Mouse (Mus musculus) left cerebral cortex, adult 2 months (tissue): Measurements from ENCODE around the gene Tmem209. TPM values are rescaled to one million over a fixed set of nuclear protein-coding genes. Genes with fewer than 3 reads are reported as not detected.

Experiments
- DNase-seq, 2 experiments: peaks; one replicate each; pipeline ENCODE4 v3.0.0; 2021 to 2022; ENCODE audit warnings: low spot score in 2 of 2, mixed read lengths in 1 of 2; ENCODE audit errors: extremely low spot score in 1 of 2
- H3K27ac ChIP-seq: fragments of 200-600 bp; 2 replicates; pipeline ENCODE4 v1.8.1; 2022
- H3K4me3 ChIP-seq: fragments of 200-600 bp; 2 replicates; pipeline ENCODE4 v1.8.1; 2022
- CTCF ChIP-seq: fragments of 200-600 bp; IDR thresholded peaks from 2 replicates; pipeline ENCODE4 v1.8.1; 2022; ENCODE audit warnings: antibody characterized with exemption, mild to moderate bottlenecking, moderate library complexity
- intact Hi-C: fragments of 180-260 bp; cut with DNase I; formaldehyde crosslinking; loops from one replicate; pipeline ENCODE4 v1.15.1; 2025
- total RNA-seq, 2 experiments: library from RNA; stranded (reverse); gene quantifications; 2 replicates each; pipeline ENCODE4 v1.2.3; 2021

The Tmem209 gene
- total RNA-seq, 2 experiments from 2014 or later, result 18.3 to 21.7 TPM

GRCm38 (mm10) chr6:30459056-30459747 is 50.4 kb downstream of the Tmem209 start:
- TF ChIP-seq CTCF, result no peak
- H3K4me3 ChIP-seq, result peak overlapping the region; percentile 44
- H3K27ac ChIP-seq, result peak overlapping the region; percentile 98
- intact Hi-C loops, result no loop called here
- no peak for DNase-seq

- TF ChIP-seq CTCF, result no peak; the same call in 1 of the 2 replicates
- no peak overlapping the region for H3K4me3 ChIP-seq
- intact Hi-C loops, result no loop called here
- H3K27ac ChIP-seq, result peak overlapping the region; percentile 98
- DNase-seq, result no peak
These were observed 51.0 kb downstream of the Tmem209 start for GRCm38 (mm10) chr6:30458626-30459025.

- intact Hi-C loops, result no loop called here
These were observed 52.6 kb downstream of the Tmem209 start for GRCm38 (mm10) chr6:30456991-30457390.

GRCm38 (mm10) chr6:30439576-30439975 is 70.0 kb downstream of the Tmem209 start:
- no peak for TF ChIP-seq CTCF
- Histone ChIP-seq H3K27ac (no peak overlapping the region), H3K4me3 (no peak overlapping the region)
- intact Hi-C loops, result no loop called here
- DNase-seq, result no peak

More at GRCm38 (mm10) chr6:30456991-30457390, 52.6 kb downstream of the Tmem209 start:
- DNase-seq, result no peak
- TF ChIP-seq CTCF, result no peak; the same call in 1 of the 2 replicates
- Histone ChIP-seq H3K27ac (no peak overlapping the region), H3K4me3 (no peak overlapping the region)

GRCm38 (mm10) chr6:30437054-30437453 is 72.5 kb downstream of the Tmem209 start:
- no peak for TF ChIP-seq CTCF
- intact Hi-C loops, result no loop called here
- DNase-seq, result no peak
- H3K4me3 ChIP-seq, result no peak overlapping the region
- H3K27ac ChIP-seq, result no peak overlapping the region

- Histone ChIP-seq H3K27ac (no peak overlapping the region), H3K4me3 (no peak overlapping the region)
- intact Hi-C loops, result no loop called here
- no peak for DNase-seq
- TF ChIP-seq CTCF, result no peak
These were observed 73.1 kb downstream of the Tmem209 start for GRCm38 (mm10) chr6:30436476-30436875.

GRCm38 (mm10) chr6:30432461-30433192 is 77.0 kb downstream of the Tmem209 start:
- no peak for DNase-seq
- H3K27ac ChIP-seq, result no peak overlapping the region
- no peak overlapping the region for H3K4me3 ChIP-seq
- intact Hi-C loops, result no loop called here
- no peak for TF ChIP-seq CTCF

Other genes starting within 250 kb of the Tmem209 start
- 10 to 100 TPM; 90.5 to 92.1 TPM for gene Ube2h, start 205.2 kb downstream of the Tmem209 start, total RNA-seq
- 10 to 100 TPM; 23.6 to 28.7 TPM for gene Zc3hc1, start 118.8 kb downstream of the Tmem209 start, total RNA-seq
- gene Klhdc10, start 107.9 kb downstream of the Tmem209 start, total RNA-seq, result 10 to 100 TPM; 87.2 to 91.9 TPM
- gene Ssmem1, start 66 bp upstream of the Tmem209 start, total RNA-seq, result 1 to 10 TPM in 1 of 2 experiments, under 1 TPM in 1; 0.70 to 1.1 TPM
- 1 to 10 TPM in 1 of 2 experiments, under 1 TPM in 1; 0.61 to 1.2 TPM for gene Cpa2, start 31.8 kb upstream of the Tmem209 start, total RNA-seq
- gene Cpa4, start 58.6 kb upstream of the Tmem209 start, total RNA-seq, result under 1 TPM in 1 of 2 experiments, not detected in 1; 0.16 TPM
- not detected for gene Cpa5, start 101.2 kb upstream of the Tmem209 start, total RNA-seq
- not detected for gene Cpa1, start 129.4 kb upstream of the Tmem209 start, total RNA-seq
- gene Cep41, start 184.0 kb upstream of the Tmem209 start, total RNA-seq, result 1 to 10 TPM; 6.5 to 9.2 TPM
- gene Mest, start 213.8 kb upstream of the Tmem209 start, total RNA-seq, result 100 to 1,000 TPM in 1 of 2 experiments, 10 to 100 TPM in 1; 90.5 to 129 TPM